Mouse (Mus musculus) neural tube, embryonic 14.5 days (tissue): ENCODE measurements around the gene Mon2. TPM values are rescaled to one million over a fixed set of nuclear protein-coding genes. Genes with fewer than 3 reads are reported as not detected.

ENCODE experiments used
- ATAC-seq: fragments of 200-750 bp; cut with Nextera tagmentation; 2 replicates; pipeline ENCODE4 v1.8.0; 2017; ENCODE audit warnings: low read depth, mild to moderate bottlenecking, moderate TSS enrichment, moderate library complexity
- H3K27ac ChIP-seq: fragments of 300-500 bp; sonication (generic); 2 replicates; pipeline ENCODE4 v1.5.1; 2014; ENCODE audit warnings: low read depth, mild to moderate bottlenecking, control low read depth, low read length, moderate library complexity, mixed read lengths
- H3K27me3 ChIP-seq: fragments of 300-500 bp; sonication (generic); 2 replicates; pipeline ENCODE4 v1.6.1; 2014; ENCODE audit warnings: low read length; ENCODE audit not compliant: control insufficient read depth, insufficient read depth
- H3K36me3 ChIP-seq: fragments of 300-500 bp; sonication (generic); 2 replicates; pipeline ENCODE4 v1.6.1; 2014; ENCODE audit warnings: low read length, mixed read lengths; ENCODE audit not compliant: control insufficient read depth, insufficient read depth
- H3K4me1 ChIP-seq: fragments of 300-500 bp; sonication (generic); 2 replicates; pipeline ENCODE4 v1.6.1; 2014; ENCODE audit warnings: low read length; ENCODE audit not compliant: control insufficient read depth, insufficient read depth
- H3K4me2 ChIP-seq: fragments of 300-500 bp; sonication (generic); 2 replicates; pipeline ENCODE4 v1.6.1; 2014; ENCODE audit warnings: mild to moderate bottlenecking, low read depth, low read length, control low read depth
- H3K4me3 ChIP-seq: fragments of 300-500 bp; sonication (generic); 2 replicates; pipeline ENCODE4 v1.5.1; 2014; ENCODE audit warnings: low read depth, low read length, control low read depth, mixed read lengths
- H3K9ac ChIP-seq: fragments of 300-500 bp; sonication (generic); replicated peaks from 2 replicates; pipeline ENCODE4 v1.6.1; 2014; ENCODE audit warnings: low read depth, mild to moderate bottlenecking, control low read depth, low read length, mixed read lengths
- H3K9me3 ChIP-seq: fragments of 300-500 bp; sonication (generic); 2 replicates; pipeline ENCODE4 v1.6.1; 2016; ENCODE audit warnings: low read length; ENCODE audit not compliant: control insufficient read depth
- WGBS: fragments of 180-500 bp; shearing (Covaris S2); extraction: QIAGEN DNeasy Blood & Tissue Kit; methylation state at CpG from one replicate; pipeline ENCODE4 v1.1.7; 2014; 5-methylcytosine and 5-hydroxymethylcytosine counted together
- polyA plus RNA-seq: library from polyadenylated mRNA; unstranded; fragments of >200 nt; fragmentation: Nextera tagmentation; extraction: Ambion mirVana; gene quantifications from 2 replicates; pipeline ENCODE4 v1.2.1, GENCODE M21; 2014

The Mon2 gene
- polyA plus RNA-seq, 1 experiment from 2014 or later: 34.7 TPM

GRCm38 (mm10) chr10:123011421-123011820 is 64.9 kb downstream of the Mon2 start:
- H3K9me3 ChIP-seq: no peaks in the 10 kb centered on the region
- H3K27ac ChIP-seq: no peak overlapping the region
- no peak for ATAC-seq
- H3K4me2 ChIP-seq: no peak overlapping the region
- no peak overlapping the region for H3K4me3 ChIP-seq
- H3K4me1 ChIP-seq: no peaks in the 10 kb centered on the region
- no peak overlapping the region for H3K9ac ChIP-seq
- no peaks in the 10 kb centered on the region for H3K27me3 ChIP-seq
- H3K36me3 ChIP-seq: peaks cover 70% of the 10 kb centered on the region
- 97% methylated on average over 1 of the region's 1 CpGs for WGBS

GRCm38 (mm10) chr10:123005237-123006185 is 70.8 kb downstream of the Mon2 start:
- H3K4me3 ChIP-seq: no peak overlapping the region
- H3K27me3 ChIP-seq: no peaks in the 10 kb centered on the region
- H3K9ac ChIP-seq: no peak overlapping the region
- no peak overlapping the region for H3K27ac ChIP-seq
- H3K36me3 ChIP-seq: peaks cover 25% of the 10 kb centered on the region
- H3K4me1 ChIP-seq: no peaks in the 10 kb centered on the region
- H3K9me3 ChIP-seq: no peaks in the 10 kb centered on the region
- no peak overlapping the region for H3K4me2 ChIP-seq
- ATAC-seq: peak; percentile 65; the same call in 1 of the 2 replicates
- 89% methylated on average over 20 of the region's 20 CpGs for WGBS

- Histone ChIP-seq H3K9ac (no peak overlapping the region), H3K27ac (no peak overlapping the region), H3K4me2 (no peak overlapping the region), H3K36me3 (peaks cover 17% of the 10 kb centered on the region), H3K27me3 (no peaks in the 10 kb centered on the region), H3K4me3 (no peak overlapping the region), H3K9me3 (no peaks in the 10 kb centered on the region), H3K4me1 (no peaks in the 10 kb centered on the region)
- WGBS: 83% methylated on average over 15 of the region's 15 CpGs
- peak; percentile 28; the same call in 1 of the 2 replicates for ATAC-seq
Measured at GRCm38 (mm10) chr10:123004475-123005236, 71.6 kb downstream of the Mon2 start.

- Histone ChIP-seq H3K36me3 (peaks cover 24% of the 10 kb centered on the region), H3K9ac (no peak overlapping the region), H3K4me3 (no peak overlapping the region), H3K27me3 (no peaks in the 10 kb centered on the region), H3K4me1 (no peaks in the 10 kb centered on the region), H3K4me2 (no peak overlapping the region), H3K9me3 (no peaks in the 10 kb centered on the region), H3K27ac (no peak overlapping the region)
- ATAC-seq: no peak
- WGBS: 88% methylated on average over 1 of the region's 1 CpGs
Measured at GRCm38 (mm10) chr10:123001985-123002384, 74.3 kb downstream of the Mon2 start.

- Histone ChIP-seq H3K27me3 (no peaks in the 10 kb centered on the region), H3K9ac (no peak overlapping the region), H3K36me3 (peaks cover 26% of the 10 kb centered on the region), H3K4me2 (no peak overlapping the region), H3K4me1 (no peaks in the 10 kb centered on the region), H3K9me3 (no peaks in the 10 kb centered on the region), H3K4me3 (no peak overlapping the region), H3K27ac (no peak overlapping the region)
- 91% methylated on average over 3 of the region's 3 CpGs for WGBS
- no peak for ATAC-seq
Measured at GRCm38 (mm10) chr10:123001363-123001762, 74.9 kb downstream of the Mon2 start.

GRCm38 (mm10) chr10:122999356-122999755 is 76.9 kb downstream of the Mon2 start:
- ATAC-seq: no peak
- no peak overlapping the region for H3K27ac ChIP-seq
- no peak overlapping the region for H3K4me3 ChIP-seq
- whole genome bisulfite sequencing: 77% methylated on average over 6 of the region's 6 CpGs
- H3K27me3 ChIP-seq: no peaks in the 10 kb centered on the region
- peaks cover 45% of the 10 kb centered on the region for H3K36me3 ChIP-seq
- H3K4me2 ChIP-seq: no peak overlapping the region
- H3K9me3 ChIP-seq: no peaks in the 10 kb centered on the region
- H3K9ac ChIP-seq: no peak overlapping the region
- no peaks in the 10 kb centered on the region for H3K4me1 ChIP-seq

- no peaks in the 10 kb centered on the region for H3K27me3 ChIP-seq
- H3K4me2 ChIP-seq: no peak overlapping the region
- H3K9ac ChIP-seq: no peak overlapping the region
- WGBS: 94% methylated on average over 2 of the region's 2 CpGs
- no peaks in the 10 kb centered on the region for H3K4me1 ChIP-seq
- no peaks in the 10 kb centered on the region for H3K9me3 ChIP-seq
- no peak for ATAC-seq
- H3K27ac ChIP-seq: no peak overlapping the region
- no peak overlapping the region for H3K4me3 ChIP-seq
- peaks cover 45% of the 10 kb centered on the region for H3K36me3 ChIP-seq
Measured at GRCm38 (mm10) chr10:122997852-122998251, 78.5 kb downstream of the Mon2 start.

GRCm38 (mm10) chr10:122994402-122995107 is 81.8 kb downstream of the Mon2 start:
- WGBS: 83% methylated on average over 17 of the region's 17 CpGs
- ATAC-seq: no peak
- H3K9me3 ChIP-seq: no peaks in the 10 kb centered on the region

More at GRCm38 (mm10) chr10:122994402-122995107, 81.8 kb downstream of the Mon2 start:
- H3K4me2 ChIP-seq: no peak overlapping the region
- no peaks in the 10 kb centered on the region for H3K27me3 ChIP-seq
- H3K27ac ChIP-seq: no peak overlapping the region
- H3K4me1 ChIP-seq: no peaks in the 10 kb centered on the region
- no peak overlapping the region for H3K4me3 ChIP-seq
- no peak overlapping the region for H3K9ac ChIP-seq
- H3K36me3 ChIP-seq: peaks cover 48% of the 10 kb centered on the region
